In the genomic region with DNA sequence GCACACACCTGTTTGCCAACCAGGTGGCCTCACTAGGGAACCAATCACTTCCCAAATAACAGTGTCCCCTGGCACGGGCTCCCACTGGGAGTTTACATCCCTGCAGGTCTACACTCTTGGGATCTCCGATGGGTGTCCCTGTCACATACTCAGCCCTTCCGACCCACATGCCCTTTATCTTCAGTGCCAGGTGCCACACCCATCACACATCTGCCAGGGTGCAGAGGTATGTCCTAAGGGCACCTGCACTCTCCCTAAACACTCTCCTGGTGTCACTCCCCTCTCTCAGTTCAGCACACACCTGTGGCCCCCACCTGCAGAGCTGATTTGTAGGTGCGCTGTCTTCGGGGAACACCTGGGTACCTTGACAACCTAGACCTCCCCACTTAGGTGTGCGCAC, we compare ENCODE assay signal across 9 mouse cellular contexts. TPM values are rescaled to one million over a fixed set of nuclear protein-coding genes. Genes with fewer than 3 reads are reported as not detected.
DNase-seq lines count a peak whose midpoint lies in the region; ATAC-seq and TF ChIP-seq lines count a peak whose summit lies in the region.
"Had no signal": no experiment of that assay in that cellular context is flagged by ENCODE, and none has a peak within 500 bp of the region (broad histone marks: within the 10 kb centered on the region; RNA-seq: fewer than 3 reads in every experiment).

No protein-coding gene starts in this region.

- H3K4me1 ChIP-seq in CH12.LX (ENCODE audit: control insufficient read depth in 1 of 2, insufficient read depth in 2 of 2), result peaks cover 30 to 83% of the 10 kb centered on the region in 2 experiments
- H3K4me1 ChIP-seq in heart, embryonic 15.5 days (replicated peaks), result peaks cover 63% of the 10 kb centered on the region
- H3K4me1 ChIP-seq in liver, postnatal 0 days (ENCODE audit: insufficient read depth), result peaks cover 18% of the 10 kb centered on the region

- TF ChIP-seq POLR2A in CH12.LX (IDR thresholded peaks at IDR 0.05; ENCODE audit: low read depth, low read length), result no peak

- H3K27ac ChIP-seq in CH12.LX (ENCODE audit: insufficient read depth, low read depth), result no peak overlapping the region
- H3K27ac ChIP-seq in heart, embryonic 15.5 days, result peak overlapping the region; percentile 81
- H3K27ac ChIP-seq in liver, postnatal 0 days (ENCODE audit: low read depth), result no peak overlapping the region

- H3K79me2 ChIP-seq in CH12.LX (replicated peaks; ENCODE audit: control insufficient read depth, extremely low read depth, insufficient read depth, poor library complexity, severe bottlenecking), result peaks cover 40% of the 10 kb centered on the region

- no peak for TF ChIP-seq RAD21 in CH12.LX (IDR thresholded peaks at IDR 0.05; ENCODE audit: low read depth, low read length)

- DNase-seq in heart, adult 11 months, result peak; percentile 97
- DNase-seq in heart, postnatal 36 days, result no peak
- no peak for DNase-seq in CH12.LX (ENCODE audit: extremely low read depth)
- DNase-seq in liver, postnatal 0 days, result no peak
- no peak for DNase-seq in layer of hippocampus, postnatal 36 days
- DNase-seq in right cerebral cortex, postnatal 14 days, result no peak
- no peak for DNase-seq in right cerebral cortex, postnatal 10 days (ENCODE audit: low spot score in 2 of 2)

- ATAC-seq in heart, embryonic 15.5 days (replicated peaks; ENCODE audit: insufficient number of reproducible peaks, insufficient read depth, low FRiP score, low read depth), result no peak
- no peak for ATAC-seq in liver, postnatal 0 days

- dilution Hi-C loops in CH12.LX (cut with MboI; ENCODE audit: extremely low pct_ligation_motif_present, extremely low pct_unique_long_range_greater_than_20kb, low sequenced_read_pairs), result no loop called here

- H3K36me3 ChIP-seq in CH12.LX (replicated peaks in 1 of 2; ENCODE audit: control insufficient read depth in 1 of 2, insufficient read depth in 1 of 2, low read length in 1 of 2), result no peaks in the 10 kb centered on the region
- no peaks in the 10 kb centered on the region for H3K36me3 ChIP-seq in heart, embryonic 15.5 days
- H3K36me3 ChIP-seq in liver, postnatal 0 days (replicated peaks; ENCODE audit: insufficient read depth, low read length), result no peaks in the 10 kb centered on the region

- no peaks in the 10 kb centered on the region for H3K9me3 ChIP-seq in CH12.LX (replicated peaks; ENCODE audit: low read length)
- H3K9me3 ChIP-seq in heart, embryonic 15.5 days (replicated peaks), result peaks cover 8% of the 10 kb centered on the region; the same call in 1 of the 2 replicates
- no peaks in the 10 kb centered on the region for H3K9me3 ChIP-seq in liver, postnatal 0 days (ENCODE audit: low read length)

- H3K4me3 ChIP-seq in CH12.LX (replicated peaks in 1 of 3; ENCODE audit: low read depth in 2 of 3, low read length in 2 of 3, poor library complexity in 1 of 3), result peak overlapping the region; percentile 69 to 96 (median 88)
- H3K4me3 ChIP-seq in heart, embryonic 15.5 days, result peak overlapping the region; percentile 64
- H3K4me3 ChIP-seq in liver, postnatal 0 days (ENCODE audit: low read depth, low read length), result peak overlapping the region; percentile 57

- intact Hi-C loops in heart, postnatal 36 days (cut with DNase I), result no loop called here

- no peak for TF ChIP-seq EP300 in CH12.LX (IDR thresholded peaks at IDR 0.05; ENCODE audit: low read length)
- TF ChIP-seq EP300 in liver, postnatal 0 days (IDR thresholded peaks at IDR 0.05; ENCODE audit: low read depth), result no peak

- in situ Hi-C loops in CH12.LX (cut with MboI; ENCODE audit: low pct_ligation_motif_present, low pct_unique_long_range_greater_than_20kb, low sequenced_read_pairs), result no loop called here

- no peak for TF ChIP-seq CTCF in CH12.LX (conservative IDR thresholded peaks at IDR 0.05 in 1 of 2, IDR thresholded peaks at IDR 0.05 in 1 of 2; ENCODE audit: low read depth in 2 of 2, low read length in 2 of 2)
- no peak for TF ChIP-seq CTCF in liver, postnatal 0 days (IDR thresholded peaks at IDR 0.05; ENCODE audit: low read depth)

- peaks cover 11% of the 10 kb centered on the region for H3K27me3 ChIP-seq in CH12.LX (replicated peaks)
- H3K27me3 ChIP-seq in heart, embryonic 15.5 days, result peaks cover 31% of the 10 kb centered on the region
- H3K27me3 ChIP-seq in liver, postnatal 0 days (ENCODE audit: insufficient read depth, low read length), result peaks cover 35% of the 10 kb centered on the region

- WGBS in heart, embryonic 15.5 days, result 53% methylated on average over 6 of the region's 6 CpGs
- 29% methylated on average over 6 of the region's 6 CpGs for WGBS in liver, postnatal 0 days (ENCODE audit: insufficient replicate concordance)

- peak overlapping the region; percentile 6; the same call in 1 of the 2 replicates for H3K9ac ChIP-seq in CH12.LX (ENCODE audit: insufficient read depth, low read depth)
- peak overlapping the region; percentile 73 for H3K9ac ChIP-seq in heart, embryonic 15.5 days
- H3K9ac ChIP-seq in liver, postnatal 0 days (replicated peaks), result peak overlapping the region; percentile 47; the same call in 1 of the 2 replicates

- H3K4me2 ChIP-seq in CH12.LX (ENCODE audit: insufficient read depth, low read depth, poor library complexity, severe bottlenecking), result peak overlapping the region; percentile 91
- peak overlapping the region; percentile 83 for H3K4me2 ChIP-seq in heart, embryonic 15.5 days
- peak overlapping the region; percentile 79 for H3K4me2 ChIP-seq in liver, postnatal 0 days (ENCODE audit: low read depth, low read length)

TF ChIP-seq in CH12.LX, 34 proteins besides CTCF, POLR2A, EP300 and RAD21:
- TF ChIP-seq BHLHE40 (IDR thresholded peaks at IDR 0.05; ENCODE audit: low read depth, low read length), result no peak
- 0 out of 2 replicates have a peak, but pooled peaks have one; percentile 1 for TF ChIP-seq MEF2A (IDR thresholded peaks at IDR 0.05; ENCODE audit: borderline replicate concordance, low read depth, low read length)
- TF ChIP-seq MXI1 (IDR thresholded peaks at IDR 0.05; ENCODE audit: low read depth, low read length), result 0 out of 2 replicates have a peak, but pooled peaks have one; percentile 1
TF ChIP-seq in CH12.LX: peak in this region for 2.

RNA-seq across cellular contexts. Expression of gene Plxnd1, which starts 1.8 kb away (rescaled TPM):
- total RNA-seq in heart, postnatal 36 days (2021), result 10 to 100 TPM; 69.9 to 74.6 TPM
- total RNA-seq in CH12.LX (2012; rRNA removed) (69.2 and 73.8 TPM in 2 replicates), CH12.LX (2014; rRNA removed) (20.4 and 27.7 TPM in 2 replicates)
- polyA plus RNA-seq in CH12.LX (2012; ENCODE audit: insufficient read length, low read depth), result 49.3 and 63.2 TPM in 2 replicates
- 38.6 and 53.4 TPM in 2 replicates for polyA plus RNA-seq in heart, embryonic 15.5 days (2015; fragmentation: Nextera tagmentation; extraction: Ambion mirVana)
- polyA plus RNA-seq in liver, postnatal 0 days (2015; fragmentation: Nextera tagmentation; extraction: Ambion mirVana), result 8.5 and 8.7 TPM in 2 replicates
- total RNA-seq in layer of hippocampus, postnatal 36 days (2021), result 10 to 100 TPM; 19.6 to 22.9 TPM

RNA-seq across cellular contexts. Expression of gene H1foo, which starts 48.2 kb away (rescaled TPM):
- not detected for total RNA-seq in heart, postnatal 36 days (2021)
- 0.89 and 1.3 TPM in 2 replicates for total RNA-seq in CH12.LX (2012; rRNA removed)
- total RNA-seq in CH12.LX (2014; rRNA removed), result 0.77 and 0.90 TPM in 2 replicates
- 1.0 and 1.4 TPM in 2 replicates for polyA plus RNA-seq in CH12.LX (2012; ENCODE audit: insufficient read length, low read depth)
- not detected in 2 replicates for polyA plus RNA-seq in heart, embryonic 15.5 days (2015; fragmentation: Nextera tagmentation; extraction: Ambion mirVana)
- polyA plus RNA-seq in liver, postnatal 0 days (2015; fragmentation: Nextera tagmentation; extraction: Ambion mirVana), result not detected in 2 replicates
- total RNA-seq in layer of hippocampus, postnatal 36 days (2021), result not detected
- total RNA-seq: common myeloid progenitor, adult 5-6 weeks had no signal

Comparison
In these comparisons a context has a peak if more than half of its experiments do, and no peak if none do; other contexts are left out.
1. H3K9ac ChIP-seq: peak in every context shown above with its lines; median percentile 73 in heart, embryonic 15.5 days; 47 in liver, postnatal 0 days; 6 in CH12.LX.